Mouse (Mus musculus): Measurements from ENCODE around the gene Bbs9. TPM values are rescaled to one million over a fixed set of nuclear protein-coding genes. Genes with fewer than 3 reads are reported as not detected.

Bbs9 gene
- total RNA-seq, 2 experiments from 2014 or later, result 21.0 to 21.1 TPM

DNA sequence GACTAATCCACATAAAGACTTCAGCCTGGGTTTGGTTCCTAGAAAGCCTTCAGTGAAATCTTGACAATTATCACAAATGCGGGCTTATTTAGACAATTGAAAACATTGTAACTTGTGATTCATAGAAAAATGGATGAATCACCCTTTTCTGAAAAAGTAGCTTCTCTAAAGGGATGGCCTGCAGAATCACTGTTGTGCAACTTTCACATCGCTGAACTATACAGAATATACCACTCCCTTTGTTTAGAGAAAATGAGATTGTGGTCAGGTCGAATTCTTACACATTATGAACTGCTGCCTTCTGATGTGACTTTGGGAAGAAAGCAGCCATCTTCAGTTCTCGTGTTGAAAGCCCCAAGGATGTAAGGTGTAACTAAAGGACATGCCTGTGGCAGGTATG, 313.3 kb downstream of the Bbs9 start:
- no peak for DNase-seq (ENCODE audit: low spot score in 2 of 2)

DNA sequence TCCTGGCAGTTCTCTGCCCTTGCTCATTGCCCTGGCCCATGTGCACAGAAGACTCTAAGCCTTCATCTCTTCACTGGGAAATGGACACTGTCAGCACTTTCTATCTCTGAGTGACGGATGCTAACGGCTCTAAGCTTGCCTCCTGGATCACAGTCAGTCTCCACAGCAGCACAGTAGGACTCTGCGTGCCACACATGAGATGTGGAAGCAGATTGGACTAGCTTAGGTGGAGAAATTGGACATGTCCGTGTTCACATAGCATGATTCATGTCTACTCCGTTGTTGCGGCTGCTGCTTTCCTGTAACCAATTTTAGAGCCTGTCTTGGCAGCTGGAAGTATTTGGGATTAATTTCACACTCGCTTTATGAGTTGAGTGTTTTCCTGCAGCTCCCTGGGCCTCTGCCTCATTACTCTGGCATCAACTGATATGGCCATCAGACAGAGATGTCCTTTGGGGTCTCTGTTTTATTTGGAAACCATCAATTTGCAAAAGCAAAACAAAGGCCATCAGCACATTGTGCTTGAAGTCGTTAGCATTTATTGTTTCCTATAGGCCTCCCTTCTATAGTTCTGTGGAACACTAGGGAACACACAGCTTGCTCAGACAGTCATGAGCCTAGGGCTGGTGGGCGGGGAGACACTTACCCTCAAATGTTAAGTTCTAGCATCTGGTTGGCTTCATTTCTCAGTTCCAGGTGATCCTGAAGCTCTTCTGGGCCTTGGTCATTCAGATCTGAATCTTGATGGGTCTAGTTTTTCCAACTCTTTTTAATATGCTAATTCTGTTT, 314.1 kb downstream of the Bbs9 start:
- no peak for DNase-seq (ENCODE audit: low spot score in 2 of 2)

DNA sequence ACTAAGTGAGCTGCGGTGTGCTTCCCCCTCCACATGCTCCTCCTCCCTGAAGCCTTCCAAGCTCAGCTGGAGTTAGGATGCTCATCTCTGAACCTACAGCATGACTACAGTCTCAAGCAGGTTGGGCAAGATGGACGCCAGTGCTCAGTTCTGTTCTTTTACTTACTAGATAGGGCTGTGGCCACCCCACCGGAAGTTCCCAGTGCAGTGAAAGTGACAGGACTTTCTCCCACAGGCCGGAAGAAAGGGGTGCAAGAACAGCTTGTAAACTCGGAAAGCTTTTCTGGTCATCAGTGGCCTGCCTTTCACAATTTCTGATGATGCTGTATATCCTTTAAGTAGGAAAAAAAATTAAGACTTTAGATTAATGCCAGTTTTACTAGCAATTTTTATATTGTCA, 315.7 kb downstream of the Bbs9 start:
- DNase-seq (ENCODE audit: low spot score in 2 of 2), result no peak

- DNase-seq (ENCODE audit: low spot score in 2 of 2), result no peak
These were observed 316.2 kb downstream of the Bbs9 start for GRCm38 (mm10) chr9:22791750-22792149.

- no peak for DNase-seq (ENCODE audit: low spot score in 2 of 2)
These were observed 318.2 kb downstream of the Bbs9 start for GRCm38 (mm10) chr9:22793698-22794097.

DNA sequence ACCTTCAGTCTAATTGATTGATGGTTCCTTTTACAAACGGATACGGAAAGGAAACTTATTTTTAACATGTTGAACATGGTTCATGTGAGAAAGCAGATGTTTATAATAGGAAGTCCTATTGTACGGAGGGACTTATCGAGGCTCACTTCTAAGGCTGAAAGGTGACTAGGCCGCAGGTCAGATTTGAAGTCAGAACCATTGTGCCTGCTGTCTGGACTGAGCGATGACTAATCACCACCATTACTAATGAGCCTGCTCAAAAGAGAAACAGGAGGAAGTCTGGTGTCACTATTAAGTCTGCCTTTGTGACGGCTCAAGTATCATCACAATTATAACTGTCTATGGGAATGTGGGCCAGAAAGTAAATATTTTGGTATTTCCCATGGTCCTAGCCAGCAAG, 325.2 kb downstream of the Bbs9 start:
- DNase-seq (ENCODE audit: low spot score in 2 of 2), result no peak

- DNase-seq (ENCODE audit: low spot score in 2 of 2), result no peak
These were observed 330.5 kb downstream of the Bbs9 start for GRCm38 (mm10) chr9:22805981-22806380.

DNA sequence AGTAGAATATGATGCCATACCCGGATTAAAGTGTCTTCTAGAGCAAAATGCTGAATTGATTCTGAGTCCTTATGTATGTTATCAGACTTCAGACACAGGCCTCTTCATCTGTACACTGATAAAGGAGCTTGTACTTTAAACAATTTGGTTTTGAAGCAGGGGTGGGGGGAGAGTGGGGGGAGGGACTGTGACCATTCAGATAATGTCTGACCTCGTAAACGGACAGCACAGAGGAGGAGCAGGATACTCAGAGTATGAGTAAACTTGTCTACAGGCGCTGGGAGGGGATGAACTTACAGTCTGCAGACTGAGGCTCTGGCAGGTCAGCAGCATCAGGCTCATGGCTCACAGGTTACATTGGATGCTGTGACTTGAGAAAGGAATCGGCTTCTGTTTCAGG, 331.0 kb downstream of the Bbs9 start:
- DNase-seq (ENCODE audit: low spot score in 2 of 2), result no peak

GRCm38 (mm10) chr9:22807693-22808092, 332.2 kb downstream of the Bbs9 start:
- no peak for DNase-seq (ENCODE audit: low spot score in 2 of 2)

- DNase-seq (ENCODE audit: low spot score in 2 of 2), result no peak
These were observed 334.2 kb downstream of the Bbs9 start for GRCm38 (mm10) chr9:22809621-22810126.

DNA sequence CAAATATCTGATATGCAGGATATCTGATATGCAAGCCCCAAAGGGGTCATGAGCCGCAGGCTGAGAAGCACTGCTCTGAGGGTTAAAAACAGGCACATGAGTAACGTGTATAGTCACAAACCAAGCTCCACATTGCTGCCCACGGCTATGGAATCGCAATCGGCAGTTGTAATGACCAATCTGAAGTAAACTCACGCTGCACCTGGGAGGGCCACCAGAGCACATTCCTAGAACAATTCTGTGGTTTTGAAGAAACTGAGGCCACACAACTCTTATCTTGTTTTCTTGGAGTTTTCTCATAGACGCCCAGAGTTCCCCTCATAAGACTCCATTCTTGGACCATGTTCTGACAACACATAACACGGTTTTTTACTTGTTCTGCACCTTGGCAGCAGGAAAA, 334.9 kb downstream of the Bbs9 start:
- DNase-seq (ENCODE audit: low spot score in 2 of 2), result no peak

- no peak for DNase-seq (ENCODE audit: low spot score in 2 of 2)
These were observed 336.4 kb downstream of the Bbs9 start for GRCm38 (mm10) chr9:22811931-22812330.

DNA sequence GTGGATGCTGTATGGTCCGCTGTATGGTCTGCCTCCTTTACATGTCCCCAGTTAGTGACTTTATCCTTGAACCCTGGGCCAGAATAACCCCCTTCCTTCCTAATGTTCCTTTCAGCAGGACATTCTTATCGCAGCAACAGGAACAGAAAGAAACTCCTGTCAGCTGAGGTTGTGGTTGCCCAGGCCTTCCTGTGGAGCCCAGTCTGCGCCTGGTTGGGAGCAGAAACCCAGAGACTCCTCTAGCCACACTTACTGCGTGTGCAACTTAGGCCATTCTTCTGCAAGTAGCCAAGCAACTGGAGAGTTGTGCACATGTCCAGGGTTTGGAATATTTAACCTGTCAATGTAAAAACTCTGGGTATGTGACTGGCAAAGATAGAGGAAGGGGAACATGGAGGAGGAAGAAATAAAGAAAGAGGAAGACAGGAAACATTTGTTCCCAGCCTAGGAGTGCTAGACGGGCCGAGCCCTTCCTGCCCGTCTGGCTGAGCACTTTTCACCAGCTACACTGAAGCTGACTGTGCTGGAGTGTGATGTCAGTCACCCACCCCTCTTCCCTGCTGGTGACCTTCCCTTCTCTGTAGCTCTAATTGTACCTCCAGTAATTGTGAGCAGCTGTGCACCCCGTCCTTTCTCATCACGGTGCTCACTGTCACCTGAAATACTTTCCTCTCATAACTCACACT, 339.0 kb downstream of the Bbs9 start:
- DNase-seq (ENCODE audit: low spot score in 2 of 2), result no peak

DNA sequence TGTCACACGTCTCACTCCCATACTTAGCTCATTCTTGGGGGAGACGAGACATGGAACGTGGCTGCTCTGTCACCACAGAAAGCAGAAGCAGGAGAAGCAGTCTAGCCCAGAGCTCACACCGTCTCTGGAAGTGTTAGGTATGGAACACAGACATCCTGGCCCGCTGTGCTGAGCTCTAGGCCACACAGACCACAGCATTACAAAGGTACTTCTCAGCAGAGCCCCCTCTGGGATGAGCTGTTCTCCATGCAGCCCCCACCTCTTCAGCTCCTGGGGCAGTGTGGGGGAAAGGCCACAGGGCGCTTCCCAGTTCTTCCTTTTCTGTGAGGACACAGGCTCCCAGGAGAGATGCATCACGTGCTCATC, 339.6 kb downstream of the Bbs9 start:
- DNase-seq (ENCODE audit: low spot score in 2 of 2), result no peak

DNA sequence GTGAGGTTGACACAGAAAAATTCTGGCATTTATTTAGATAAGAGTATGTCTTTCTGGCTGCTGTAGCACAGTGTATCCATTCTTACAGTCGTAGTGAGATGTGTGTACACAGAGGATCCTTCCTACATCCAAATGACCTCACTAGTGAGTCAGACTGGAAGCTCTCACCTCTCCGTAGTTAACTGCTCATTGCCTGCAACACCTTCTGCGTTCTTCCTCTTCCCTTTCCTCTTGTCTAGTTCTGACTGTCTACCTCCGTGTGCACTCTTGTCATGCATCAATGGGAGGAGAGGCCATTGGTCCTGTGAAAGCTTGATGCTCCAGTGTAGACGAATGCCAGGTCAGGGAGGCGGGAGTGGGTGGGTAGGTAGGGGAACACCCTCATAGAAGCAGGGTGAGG, 344.0 kb downstream of the Bbs9 start:
- no peak for DNase-seq (ENCODE audit: low spot score in 2 of 2)

- DNase-seq (ENCODE audit: low spot score in 2 of 2), result no peak
These were observed 345.2 kb downstream of the Bbs9 start for GRCm38 (mm10) chr9:22820646-22821185.

DNA sequence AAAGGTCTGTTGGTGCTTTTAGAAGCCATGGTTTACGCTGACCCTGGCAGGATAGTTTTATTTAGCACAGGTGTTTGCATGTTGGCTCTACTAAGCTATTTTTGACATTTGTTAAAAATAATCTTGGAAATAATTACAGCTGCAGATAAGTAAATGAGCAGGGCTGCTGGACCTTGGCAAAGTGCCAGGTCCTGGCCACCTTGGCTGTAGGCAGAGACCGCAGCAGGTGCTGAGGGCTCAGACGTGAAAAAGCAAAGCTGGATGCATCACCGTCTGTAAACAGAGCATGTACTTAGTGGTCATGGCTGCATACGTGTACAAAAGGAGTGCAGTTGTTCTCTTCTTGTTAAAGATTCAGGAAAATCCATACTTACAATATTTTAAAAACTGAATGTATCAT, 347.3 kb downstream of the Bbs9 start:
- no peak for DNase-seq (ENCODE audit: low spot score in 2 of 2)

- no peak for DNase-seq (ENCODE audit: low spot score in 2 of 2)
These were observed 348.3 kb downstream of the Bbs9 start for GRCm38 (mm10) chr9:22823856-22824255.

DNA sequence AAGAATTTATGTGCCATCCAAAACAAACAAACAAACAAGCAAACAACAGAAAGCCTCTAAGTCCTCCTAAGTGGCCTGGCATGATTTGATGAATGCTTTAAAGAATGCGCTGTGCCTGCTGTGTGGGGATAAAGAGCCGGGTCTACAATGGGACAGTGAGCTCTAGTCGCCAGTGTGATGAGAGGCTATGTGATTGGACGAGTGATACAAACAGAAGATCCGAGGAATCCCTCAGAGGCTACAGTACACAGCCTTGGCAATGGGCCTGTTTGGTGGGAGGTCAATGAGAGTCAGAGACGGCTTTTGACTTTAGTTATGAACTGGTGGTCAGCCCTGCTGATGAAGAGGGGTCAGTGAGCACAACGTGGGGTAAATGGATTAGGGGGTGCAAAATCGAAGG, 349.4 kb downstream of the Bbs9 start:
- DNase-seq (ENCODE audit: low spot score in 2 of 2), result no peak

GRCm38 (mm10) chr9:22826571-22826990, 351.1 kb downstream of the Bbs9 start:
- DNase-seq (ENCODE audit: low spot score in 2 of 2), result no peak

DNA sequence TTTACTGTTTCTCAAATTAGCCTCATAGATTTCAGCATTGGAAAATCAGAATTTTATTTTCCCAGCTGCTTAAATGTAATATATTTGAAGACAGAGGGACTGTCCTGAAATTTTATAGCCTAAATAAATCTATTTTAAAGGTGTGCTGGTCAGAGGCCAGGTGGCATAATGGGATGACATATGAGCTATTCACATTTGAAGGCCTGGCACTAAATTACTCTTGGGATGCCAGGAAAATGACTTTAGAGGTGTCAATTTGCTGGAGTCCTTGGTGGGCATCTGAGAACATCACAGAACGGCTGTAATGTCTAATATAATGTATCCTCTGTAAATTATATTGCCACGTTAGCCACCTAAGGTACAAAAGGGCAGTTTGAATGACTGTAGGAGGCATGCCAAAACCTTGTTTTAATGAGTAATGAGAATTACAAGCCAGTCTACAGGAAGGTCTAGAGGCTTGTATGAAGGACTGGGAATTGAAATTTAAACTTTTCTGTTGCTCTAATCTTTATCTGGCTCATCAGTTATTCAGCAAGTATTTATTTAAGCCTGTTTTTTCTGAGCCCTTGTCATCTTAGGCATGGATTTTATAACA, 351.8 kb downstream of the Bbs9 start:
- no peak for DNase-seq (ENCODE audit: low spot score in 2 of 2)

Data from adrenal gland, postnatal 4 days (tissue).